Mouse (Mus musculus) gastrocnemius, adult 2 months (tissue): ENCODE results near the gene Smim13. TPM values are rescaled to one million over a fixed set of nuclear protein-coding genes. Genes with fewer than 3 reads are reported as not detected.

Experiments
- DNase-seq: peaks from one replicate; pipeline ENCODE4 v3.0.0; 2022
- H3K27ac ChIP-seq: fragments of 200-600 bp; 2 replicates; pipeline ENCODE4 v1.8.1; 2022; ENCODE audit warnings: mild to moderate bottlenecking
- H3K4me3 ChIP-seq: fragments of 200-600 bp; 2 replicates; pipeline ENCODE4 v1.8.1; 2022; ENCODE audit warnings: mild to moderate bottlenecking, moderate library complexity
- CTCF ChIP-seq: fragments of 200-600 bp; IDR thresholded peaks from 2 replicates; pipeline ENCODE4 v1.8.1; 2022; ENCODE audit warnings: antibody characterized with exemption, mild to moderate bottlenecking, moderate library complexity
- intact Hi-C: fragments of 180-260 bp; cut with DNase I; formaldehyde crosslinking; loops from one replicate; pipeline ENCODE4 v1.15.1; 2025
- total RNA-seq, 2 experiments: library from RNA; stranded (reverse); gene quantifications; 2 replicates each; pipeline ENCODE4 v1.2.3; 2021

Gene Smim13
- total RNA-seq, 2 experiments from 2014 or later = 37.7 to 42.7 TPM

- peak; percentile 81 for DNase-seq
- peak; percentile 89 for TF ChIP-seq CTCF
- Histone ChIP-seq H3K4me3 (no peak overlapping the region), H3K27ac (no peak overlapping the region)
- intact Hi-C loops = loop anchor here (1.0 to 10.0 kb wide), 3 partner anchors 152 to 330 kb away; no protein-coding TSS in a partner anchor
Measured at GRCm38 (mm10) chr13:41302716-41303115, 53.1 kb downstream of the Smim13 start.

GRCm38 (mm10) chr13:41320749-41321148 lies 71.1 kb downstream of the Smim13 start:
- Histone ChIP-seq H3K27ac (peak overlapping the region; percentile 64; the same call in 1 of the 2 replicates), H3K4me3 (no peak overlapping the region)
- no peak for DNase-seq
- intact Hi-C loops = no loop called here
- no peak for TF ChIP-seq CTCF

- intact Hi-C loops = no loop called here
- Histone ChIP-seq H3K4me3 (no peak overlapping the region), H3K27ac (peak overlapping the region; percentile 64; the same call in 1 of the 2 replicates)
- TF ChIP-seq CTCF = no peak
- no peak for DNase-seq
Measured at GRCm38 (mm10) chr13:41321433-41321832, 71.8 kb downstream of the Smim13 start.

GRCm38 (mm10) chr13:41324631-41325030 lies 75.0 kb downstream of the Smim13 start:
- Histone ChIP-seq H3K4me3 (no peak overlapping the region), H3K27ac (no peak overlapping the region)
- no peak for TF ChIP-seq CTCF
- intact Hi-C loops = no loop called here
- no peak for DNase-seq

GRCm38 (mm10) chr13:41325346-41325745 lies 75.7 kb downstream of the Smim13 start:
- DNase-seq = no peak
- no peak overlapping the region for H3K27ac ChIP-seq
- no peak for TF ChIP-seq CTCF
- H3K4me3 ChIP-seq = no peak overlapping the region
- intact Hi-C loops = no loop called here

- Histone ChIP-seq H3K4me3 (no peak overlapping the region), H3K27ac (no peak overlapping the region)
- DNase-seq = no peak
- TF ChIP-seq CTCF = no peak
- intact Hi-C loops = no loop called here
Measured at GRCm38 (mm10) chr13:41326134-41326533, 76.5 kb downstream of the Smim13 start.

Other genes starting within 250 kb of the Smim13 start
- 10 to 100 TPM; 25.5 to 25.8 TPM for gene Pak1ip1, start 248.8 kb upstream of the Smim13 start, total RNA-seq
- 10 to 100 TPM; 66.9 to 86.2 TPM for gene Tmem14c, start 233.6 kb upstream of the Smim13 start, total RNA-seq
- not detected for gene Mak, start 170.1 kb upstream of the Smim13 start, total RNA-seq
- gene Gcm2, start 138.8 kb upstream of the Smim13 start, total RNA-seq = not detected
- not detected for gene Sycp2l, start 135.5 kb upstream of the Smim13 start, total RNA-seq
- gene Elovl2, start 29.4 kb upstream of the Smim13 start, total RNA-seq = under 1 TPM in 1 of 2 experiments, not detected in 1; 0.06 TPM
- gene Gm17364, start 24.1 kb downstream of the Smim13 start, total RNA-seq = not detected
- 10 to 100 TPM in 1 of 2 experiments, 1 to 10 TPM in 1; 4.2 to 11.2 TPM for gene Nedd9, start 237.5 kb downstream of the Smim13 start, total RNA-seq